Mouse (Mus musculus) heart, embryonic 16.5 days (tissue): ENCODE measurements at regions not wholly inside any gene's neighbourhood (a gene's known extent, or its start where the extent isn't known, plus 50 kb on each side); places are given as distances from the start of the nearest gene placed in this dataset.

Experiments used
- ATAC-seq: fragments of 200-750 bp; cut with Nextera tagmentation; replicated peaks from 2 replicates; pipeline ENCODE4 v1.8.0; 2017; ENCODE audit warnings: moderate number of reproducible peaks; ENCODE audit not compliant: insufficient read depth, low FRiP score; ENCODE audit errors: extremely low read depth
- H3K27ac ChIP-seq: fragments of 300-500 bp; sonication (generic); 2 replicates; pipeline ENCODE4 v1.5.1; 2014; ENCODE audit warnings: mild to moderate bottlenecking, low read length, control low read depth, moderate library complexity
- H3K27me3 ChIP-seq: fragments of 300-500 bp; sonication (generic); 2 replicates; pipeline ENCODE4 v1.6.1; 2014; ENCODE audit warnings: low read length, mixed read lengths; ENCODE audit not compliant: control insufficient read depth, insufficient read depth
- H3K36me3 ChIP-seq: fragments of 300-500 bp; sonication (generic); 2 replicates; pipeline ENCODE4 v1.6.1; 2014; ENCODE audit not compliant: control insufficient read depth, insufficient read depth
- H3K4me1 ChIP-seq: fragments of 300-500 bp; sonication (generic); 2 replicates; pipeline ENCODE4 v1.6.1; 2014; ENCODE audit warnings: low read length, mixed read lengths; ENCODE audit not compliant: control insufficient read depth, insufficient read depth
- H3K4me2 ChIP-seq: fragments of 300-500 bp; sonication (generic); 2 replicates; pipeline ENCODE4 v1.6.1; 2014; ENCODE audit warnings: low read depth, mild to moderate bottlenecking, control low read depth, low read length
- H3K4me3 ChIP-seq: fragments of 300-500 bp; sonication (generic); 2 replicates; pipeline ENCODE4 v1.5.1; 2014; ENCODE audit warnings: mild to moderate bottlenecking, control low read depth, low read length
- H3K9ac ChIP-seq: fragments of 300-500 bp; sonication (generic); 2 replicates; pipeline ENCODE4 v1.6.1; 2014; ENCODE audit warnings: low read length, control low read depth
- H3K9me3 ChIP-seq: fragments of 300-500 bp; sonication (generic); replicated peaks from 2 replicates; pipeline ENCODE4 v1.6.1; 2016; ENCODE audit warnings: low read length; ENCODE audit not compliant: control insufficient read depth
- WGBS: fragments of 180-500 bp; shearing (Covaris S2); extraction: QIAGEN DNeasy Blood & Tissue Kit; methylation state at CpG from one replicate; pipeline ENCODE4 v1.1.7; 2014; 5-methylcytosine and 5-hydroxymethylcytosine counted together

GRCm38 (mm10) chr1:193567217-193567616 lies 197.1 kb upstream of the Camk1g start:
- no peak overlapping the region for H3K4me3 ChIP-seq
- H3K4me2 ChIP-seq: no peak overlapping the region
- no peaks in the 10 kb centered on the region for H3K9me3 ChIP-seq
- WGBS: 60% methylated on average over 1 of the region's 1 CpGs
- no peaks in the 10 kb centered on the region for H3K27me3 ChIP-seq
- no peak for ATAC-seq
- H3K36me3 ChIP-seq: no peaks in the 10 kb centered on the region
- no peak overlapping the region for H3K9ac ChIP-seq
- no peaks in the 10 kb centered on the region for H3K4me1 ChIP-seq
- H3K27ac ChIP-seq: no peak overlapping the region

GRCm38 (mm10) chr1:193564225-193564624 lies 194.1 kb upstream of the Camk1g start:
- Histone ChIP-seq H3K27me3 (no peaks in the 10 kb centered on the region), H3K9ac (no peak overlapping the region), H3K27ac (no peak overlapping the region), H3K36me3 (no peaks in the 10 kb centered on the region), H3K9me3 (no peaks in the 10 kb centered on the region), H3K4me2 (no peak overlapping the region), H3K4me1 (no peaks in the 10 kb centered on the region), H3K4me3 (no peak overlapping the region)
- no peak for ATAC-seq
- WGBS: 61% methylated on average over 3 of the region's 3 CpGs

GRCm38 (mm10) chr1:193562242-193562641 lies 192.1 kb upstream of the Camk1g start:
- Histone ChIP-seq H3K36me3 (no peaks in the 10 kb centered on the region), H3K4me2 (no peak overlapping the region), H3K9ac (no peak overlapping the region), H3K27ac (no peak overlapping the region), H3K27me3 (no peaks in the 10 kb centered on the region), H3K4me1 (peaks cover 6% of the 10 kb centered on the region), H3K4me3 (no peak overlapping the region), H3K9me3 (no peaks in the 10 kb centered on the region)
- 80% methylated on average over 2 of the region's 2 CpGs for WGBS
- ATAC-seq: no peak

GRCm38 (mm10) chr1:193558122-193558521 lies 188.0 kb upstream of the Camk1g start:
- H3K4me3 ChIP-seq: no peak overlapping the region
- H3K27me3 ChIP-seq: no peaks in the 10 kb centered on the region
- no peak overlapping the region for H3K27ac ChIP-seq
- H3K9ac ChIP-seq: no peak overlapping the region
- WGBS: 13% methylated on average over 4 of the region's 4 CpGs
- H3K4me1 ChIP-seq: peaks cover 6% of the 10 kb centered on the region
- H3K4me2 ChIP-seq: no peak overlapping the region
- no peaks in the 10 kb centered on the region for H3K36me3 ChIP-seq
- no peaks in the 10 kb centered on the region for H3K9me3 ChIP-seq
- no peak for ATAC-seq

GRCm38 (mm10) chr1:193554731-193555130 lies 184.6 kb upstream of the Camk1g start:
- no peaks in the 10 kb centered on the region for H3K36me3 ChIP-seq

GRCm38 (mm10) chr1:193552348-193552747 lies 182.2 kb upstream of the Camk1g start:
- H3K4me2 ChIP-seq: no peak overlapping the region
- no peak for ATAC-seq
- WGBS: 90% methylated on average over 2 of the region's 2 CpGs

More at GRCm38 (mm10) chr1:193554731-193555130, 184.6 kb upstream of the Camk1g start:
- WGBS: 70% methylated on average over 3 of the region's 3 CpGs
- no peaks in the 10 kb centered on the region for H3K9me3 ChIP-seq
- no peak for ATAC-seq
- no peak overlapping the region for H3K9ac ChIP-seq
- no peak overlapping the region for H3K4me2 ChIP-seq
- H3K27ac ChIP-seq: no peak overlapping the region
- peaks cover 14% of the 10 kb centered on the region for H3K4me1 ChIP-seq
- no peaks in the 10 kb centered on the region for H3K27me3 ChIP-seq
- H3K4me3 ChIP-seq: no peak overlapping the region

GRCm38 (mm10) chr1:193551340-193551739 lies 181.2 kb upstream of the Camk1g start:
- no peak for ATAC-seq

More at GRCm38 (mm10) chr1:193552348-193552747, 182.2 kb upstream of the Camk1g start:
- H3K27ac ChIP-seq: no peak overlapping the region
- no peaks in the 10 kb centered on the region for H3K9me3 ChIP-seq
- H3K9ac ChIP-seq: no peak overlapping the region
- H3K27me3 ChIP-seq: no peaks in the 10 kb centered on the region
- no peaks in the 10 kb centered on the region for H3K36me3 ChIP-seq
- peaks cover 8% of the 10 kb centered on the region for H3K4me1 ChIP-seq
- H3K4me3 ChIP-seq: no peak overlapping the region

GRCm38 (mm10) chr1:193550761-193551160 lies 180.7 kb upstream of the Camk1g start:
- H3K9me3 ChIP-seq: no peaks in the 10 kb centered on the region
- H3K36me3 ChIP-seq: no peaks in the 10 kb centered on the region
- WGBS: 13% methylated on average over 2 of the region's 2 CpGs

More at GRCm38 (mm10) chr1:193551340-193551739, 181.2 kb upstream of the Camk1g start:
- Histone ChIP-seq H3K9me3 (no peaks in the 10 kb centered on the region), H3K4me1 (peaks cover 8% of the 10 kb centered on the region), H3K27me3 (no peaks in the 10 kb centered on the region), H3K4me3 (no peak overlapping the region), H3K27ac (no peak overlapping the region), H3K4me2 (no peak overlapping the region), H3K36me3 (no peaks in the 10 kb centered on the region), H3K9ac (no peak overlapping the region)
- 86% methylated on average over 1 of the region's 1 CpGs for WGBS

GRCm38 (mm10) chr1:193547356-193547755 lies 177.3 kb upstream of the Camk1g start:
- Histone ChIP-seq H3K4me3 (no peak overlapping the region), H3K4me2 (no peak overlapping the region), H3K27ac (no peak overlapping the region), H3K9me3 (no peaks in the 10 kb centered on the region), H3K9ac (no peak overlapping the region), H3K27me3 (no peaks in the 10 kb centered on the region), H3K36me3 (no peaks in the 10 kb centered on the region), H3K4me1 (peaks cover 8% of the 10 kb centered on the region)
- ATAC-seq: no peak
- 81% methylated on average over 2 of the region's 2 CpGs for WGBS

More at GRCm38 (mm10) chr1:193550761-193551160, 180.7 kb upstream of the Camk1g start:
- no peak for ATAC-seq
- Histone ChIP-seq H3K4me2 (no peak overlapping the region), H3K9ac (no peak overlapping the region), H3K27ac (no peak overlapping the region), H3K27me3 (no peaks in the 10 kb centered on the region), H3K4me3 (no peak overlapping the region), H3K4me1 (peaks cover 8% of the 10 kb centered on the region)
